Mouse (Mus musculus) embryonic fibroblast, embryonic 13.5 days (primary cell): Measurements from ENCODE around the gene Tspan32.

Experiments
- CTCF ChIP-seq: IDR thresholded peaks from 2 replicates; pipeline ENCODE4 v1.5.1; 2011; ENCODE audit warnings: mild to moderate bottlenecking, control low read depth, low read length, moderate library complexity, borderline replicate concordance; ENCODE audit not compliant: insufficient read depth
- POLR2A ChIP-seq: IDR thresholded peaks from 2 replicates; pipeline ENCODE4 v1.6.1; 2011; ENCODE audit warnings: low read depth, mild to moderate bottlenecking, control low read depth, low read length, moderate library complexity

DNA sequence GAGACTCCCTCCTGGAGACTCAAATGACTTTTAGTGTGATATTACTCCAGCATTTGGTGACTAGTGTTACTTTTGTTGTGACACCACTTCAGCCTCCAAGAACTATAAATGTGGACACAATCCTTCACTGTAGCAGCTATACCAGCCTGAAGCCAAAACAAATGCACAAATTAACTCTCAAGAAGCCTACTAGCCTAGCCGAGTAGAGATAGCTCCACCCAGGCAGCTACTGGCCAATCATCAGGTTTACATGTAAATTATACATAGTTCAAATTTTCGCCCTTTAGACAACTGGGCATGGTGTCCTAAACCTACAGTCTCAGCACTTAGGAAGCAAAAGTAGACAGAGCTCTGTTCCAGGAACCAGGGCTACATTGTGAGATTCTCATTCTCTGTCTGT is 46.5 kb downstream of the Tspan32 start:
- no peak for TF ChIP-seq POLR2A
- TF ChIP-seq CTCF, result no peak
